9 mouse cellular contexts compared by ENCODE assay signal in the genomic region with DNA sequence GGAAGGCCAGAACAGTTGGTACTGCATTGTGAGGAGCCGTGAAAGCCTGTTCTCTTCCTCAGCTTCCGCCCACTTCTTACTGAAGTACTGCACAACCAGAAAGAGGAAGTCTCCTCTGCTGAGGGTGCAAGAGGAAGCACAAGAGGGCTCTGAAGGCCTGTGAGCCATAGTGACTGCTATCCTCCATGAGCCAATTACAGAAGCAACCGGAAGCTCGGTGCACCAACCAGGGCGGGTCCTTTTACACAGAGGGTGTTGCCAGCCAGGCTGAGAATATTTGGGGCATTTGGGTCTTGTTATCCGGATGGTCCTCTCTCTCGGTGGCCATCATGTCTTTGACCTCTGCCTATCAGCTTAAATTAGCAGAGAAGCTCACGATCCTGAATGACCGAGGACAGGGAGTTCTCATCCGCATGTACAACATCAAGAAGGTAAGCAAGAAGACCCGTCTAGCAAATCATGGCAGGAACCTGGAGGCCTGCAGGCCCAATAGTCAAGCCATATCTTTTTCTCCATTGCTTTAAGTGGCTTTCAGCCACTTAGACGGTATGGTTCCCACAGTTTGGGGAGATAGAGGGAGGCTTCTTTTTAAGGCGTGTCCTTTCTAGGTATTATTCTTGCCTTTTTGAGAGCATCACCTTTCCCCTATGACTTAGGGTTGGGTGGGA. TPM values are rescaled to one million over a fixed set of nuclear protein-coding genes. Genes with fewer than 3 reads are reported as not detected.
A peak's percentile ranks its signal among the peaks of the same experiment; 100 is the strongest.
DNase-seq lines count a peak whose midpoint lies in the region; ATAC-seq and TF ChIP-seq lines count a peak whose summit lies in the region.
"Had no signal": no experiment of that assay in that cellular context is flagged by ENCODE, and none has a peak within 500 bp of the region (broad histone marks: within the 10 kb centered on the region; RNA-seq: fewer than 3 reads in every experiment).

A gene (plus strand): TSS at position 244 of the 668 bp plus-strand sequence.

- no peak for TF ChIP-seq CTCF in lung, embryonic 14.5 days (IDR thresholded peaks at IDR 0.05; ENCODE audit: low read depth)

- H3K4me2 ChIP-seq in kidney, embryonic 14.5 days (replicated peaks; ENCODE audit: low read depth, low read length) = no peak within 1 kb of the TSS
- no peak within 1 kb of the TSS for H3K4me2 ChIP-seq in lung, embryonic 14.5 days
- H3K4me2 ChIP-seq: hindbrain, embryonic 15.5 days had no signal

- intact Hi-C loops in heart, postnatal 14 days (cut with DNase I) = no loop called here

- no peaks in the 10 kb centered on the region for H3K4me1 ChIP-seq in kidney, embryonic 14.5 days (ENCODE audit: control insufficient read depth, insufficient read depth, low read length)
- H3K4me1 ChIP-seq in lung, embryonic 14.5 days (ENCODE audit: insufficient read depth) = no peaks in the 10 kb centered on the region
- H3K4me1 ChIP-seq: hindbrain, embryonic 15.5 days had no signal

- peak; percentile 15 for DNase-seq in kidney, adult 11 months
- DNase-seq in R1 (ENCODE audit: low read depth, low spot score) = peak; percentile 3
- peak; percentile 30 to 38 for DNase-seq in heart, postnatal 14 days
- peak; percentile 21 for DNase-seq in lung, embryonic 14.5 days
- DNase-seq in splenic B cell, adult 2 months (ENCODE audit: low read depth, low spot score) = peak; percentile 94
- DNase-seq in ovary, postnatal 10 days (ENCODE audit: low spot score) = no peak

- 86% methylated on average over 13 of the region's 13 CpGs for WGBS in kidney, embryonic 14.5 days
- WGBS in lung, embryonic 14.5 days = 84% methylated on average over 13 of the region's 13 CpGs

- H3K4me3 ChIP-seq in kidney, embryonic 14.5 days (ENCODE audit: low read length) = no peak within 1 kb of the TSS
- no peak within 1 kb of the TSS for H3K4me3 ChIP-seq in lung, embryonic 14.5 days (ENCODE audit: low read depth, low read length)
- H3K4me3 ChIP-seq: hindbrain, embryonic 15.5 days had no signal

- no peak for ATAC-seq in kidney, embryonic 14.5 days (ENCODE audit: low FRiP score, low TSS enrichment)
- no peak for ATAC-seq in lung, embryonic 14.5 days (ENCODE audit: insufficient read depth)
- ATAC-seq in cerebellum, adult (ENCODE audit: insufficient number of reproducible peaks, low FRiP score, low TSS enrichment) = no peak

- no peaks in the 10 kb centered on the region for H3K27me3 ChIP-seq in kidney, embryonic 14.5 days (ENCODE audit: control insufficient read depth, insufficient read depth, low read length)
- H3K27me3 ChIP-seq in lung, embryonic 14.5 days (ENCODE audit: insufficient read depth, low read length) = no peaks in the 10 kb centered on the region
- no peaks in the 10 kb centered on the region for H3K27me3 ChIP-seq in splenic B cell, adult 2 months (ENCODE audit: control insufficient read depth, insufficient read depth, low read length, poor library complexity, severe bottlenecking)
- H3K27me3 ChIP-seq: hindbrain, embryonic 15.5 days had no signal

- H3K27ac ChIP-seq in kidney, embryonic 14.5 days (ENCODE audit: low read depth, low read length) = no peak within 1 kb of the TSS
- no peak within 1 kb of the TSS for H3K27ac ChIP-seq in lung, embryonic 14.5 days (ENCODE audit: low read depth)
- H3K27ac ChIP-seq: hindbrain, embryonic 15.5 days had no signal

- no peaks in the 10 kb centered on the region for H3K9me3 ChIP-seq in kidney, embryonic 14.5 days (ENCODE audit: control insufficient read depth, low read length)
- no peaks in the 10 kb centered on the region for H3K9me3 ChIP-seq in lung, embryonic 14.5 days (ENCODE audit: low read depth, low read length)
- H3K9me3 ChIP-seq: hindbrain, embryonic 15.5 days had no signal

- no peak within 1 kb of the TSS for H3K9ac ChIP-seq in kidney, embryonic 14.5 days (ENCODE audit: low read depth, low read length)
- H3K9ac ChIP-seq in lung, embryonic 14.5 days = no peak within 1 kb of the TSS
- H3K9ac ChIP-seq: hindbrain, embryonic 15.5 days had no signal

- H3K36me3 ChIP-seq in kidney, embryonic 14.5 days (ENCODE audit: control insufficient read depth, insufficient read depth, low read length) = no peaks in the 10 kb centered on the region
- no peaks in the 10 kb centered on the region for H3K36me3 ChIP-seq in lung, embryonic 14.5 days (ENCODE audit: insufficient read depth)
- peaks cover 6% of the 10 kb centered on the region for H3K36me3 ChIP-seq in splenic B cell, adult 2 months (ENCODE audit: control insufficient read depth, insufficient read depth, low read length, poor library complexity, severe bottlenecking)
- H3K36me3 ChIP-seq: hindbrain, embryonic 15.5 days had no signal

RNA-seq across cellular contexts. Expression of the gene that starts here (rescaled TPM):
- polyA plus RNA-seq in kidney, embryonic 14.5 days (2014; fragmentation: Nextera tagmentation; extraction: Ambion mirVana) = 0.94 and 2.3 TPM in 2 replicates
- 1 to 10 TPM; 4.4 to 6.7 TPM for total RNA-seq in heart, postnatal 14 days (2021)
- polyA plus RNA-seq in lung, embryonic 14.5 days (2014; fragmentation: Nextera tagmentation; extraction: Ambion mirVana) = 2.6 and 2.8 TPM in 2 replicates
